Mouse (Mus musculus): ENCODE data around the gene Hmox2. TPM values are rescaled to one million over a fixed set of nuclear protein-coding genes. Genes with fewer than 3 reads are reported as not detected.

Gene Hmox2
- polyA plus RNA-seq, 1 experiment from 2014 or later = 91.6 TPM

DNA sequence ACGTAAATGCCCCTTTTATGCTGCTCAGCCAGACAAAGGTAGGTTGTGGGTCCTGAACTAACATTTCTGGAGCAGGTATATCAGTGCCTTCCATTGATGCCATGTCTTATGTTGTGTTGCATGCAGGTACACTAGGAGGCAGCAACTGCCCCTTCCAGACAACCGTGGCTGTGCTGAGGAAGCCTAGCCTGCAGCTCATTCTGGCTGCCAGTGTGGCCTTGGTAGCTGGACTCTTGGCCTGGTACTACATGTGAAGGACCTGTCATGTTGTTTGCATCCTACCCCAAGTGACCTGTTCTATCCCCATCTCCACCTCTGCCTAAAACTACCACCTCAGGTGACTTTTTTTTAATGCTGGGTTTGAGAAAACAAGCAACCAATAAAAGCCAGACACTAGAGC is 39.7 kb downstream of the Hmox2 start:
- no peak overlapping the region for H3K27ac ChIP-seq (replicated peaks; ENCODE audit: low read depth, low read length)
- H3K4me2 ChIP-seq (ENCODE audit: low read length) = no peak overlapping the region
- H3K9ac ChIP-seq (replicated peaks; ENCODE audit: low read length) = no peak overlapping the region
- 91% methylated on average over 2 of the region's 2 CpGs for WGBS
- H3K4me1 ChIP-seq (ENCODE audit: control insufficient read depth, insufficient read depth, low read length) = no peaks in the 10 kb centered on the region
- no peaks in the 10 kb centered on the region for H3K27me3 ChIP-seq (ENCODE audit: control insufficient read depth, insufficient read depth, low read length)
- ATAC-seq (ENCODE audit: low FRiP score, low TSS enrichment) (no peak), DNase-seq (no peak)
- H3K4me3 ChIP-seq (replicated peaks; ENCODE audit: low read depth, low read length) = no peak overlapping the region
- H3K36me3 ChIP-seq (ENCODE audit: control insufficient read depth, insufficient read depth, low read length) = peaks cover 67% of the 10 kb centered on the region
- H3K9me3 ChIP-seq (ENCODE audit: control insufficient read depth, low read length) = no peaks in the 10 kb centered on the region

DNA sequence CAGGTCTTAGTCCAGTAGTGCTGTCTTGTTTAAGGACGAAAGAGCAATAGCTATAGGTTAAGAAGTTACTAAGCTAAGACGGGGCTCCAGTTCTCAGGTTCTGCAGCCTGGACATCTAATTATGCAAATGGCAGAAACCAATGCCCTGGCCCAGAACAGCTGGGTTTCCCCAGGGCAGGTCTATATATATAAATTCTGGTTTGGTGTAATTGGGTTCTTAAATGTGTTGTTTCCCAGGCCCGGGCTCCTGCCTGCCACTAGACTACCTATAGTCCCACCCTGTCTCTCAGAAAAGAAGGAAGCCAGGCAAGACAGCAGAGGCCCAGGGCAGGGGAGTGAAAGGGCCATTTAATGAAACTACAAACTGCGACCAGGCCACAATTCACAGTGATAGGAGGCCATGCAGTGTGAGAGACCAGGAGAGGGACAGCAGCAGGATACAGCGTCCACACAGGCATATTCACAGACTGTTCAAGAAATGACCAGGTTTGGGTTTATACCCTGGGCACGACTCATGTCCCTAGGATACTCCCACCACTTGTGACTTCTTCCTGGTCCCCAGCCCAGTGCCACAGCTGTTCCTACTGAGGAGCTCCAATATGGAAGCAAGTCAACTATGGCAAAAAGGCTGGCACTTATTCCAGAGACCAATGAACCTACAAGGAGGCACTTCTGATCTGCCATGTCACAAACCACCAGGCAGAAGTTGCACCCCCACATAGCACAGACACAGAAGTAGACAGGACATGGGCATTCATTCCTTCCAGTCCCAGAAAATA is 41.0 kb downstream of the Hmox2 start:
- WGBS = 78% methylated on average over 6 of the region's 6 CpGs
- no peaks in the 10 kb centered on the region for H3K4me1 ChIP-seq (ENCODE audit: control insufficient read depth, insufficient read depth, low read length)
- ATAC-seq (ENCODE audit: low FRiP score, low TSS enrichment) = no peak
- no peak overlapping the region for H3K4me3 ChIP-seq (replicated peaks; ENCODE audit: low read depth, low read length)
- H3K27me3 ChIP-seq (ENCODE audit: control insufficient read depth, insufficient read depth, low read length) = no peaks in the 10 kb centered on the region
- no peak overlapping the region for H3K27ac ChIP-seq (replicated peaks; ENCODE audit: low read depth, low read length)
- DNase-seq = no peak
- H3K4me2 ChIP-seq (ENCODE audit: low read length) = no peak overlapping the region
- H3K36me3 ChIP-seq (ENCODE audit: control insufficient read depth, insufficient read depth, low read length) = peaks cover 67% of the 10 kb centered on the region
- H3K9ac ChIP-seq (replicated peaks; ENCODE audit: low read length) = no peak overlapping the region
- no peaks in the 10 kb centered on the region for H3K9me3 ChIP-seq (ENCODE audit: control insufficient read depth, low read length)

- ATAC-seq (ENCODE audit: low FRiP score, low TSS enrichment) = no peak
- H3K27ac ChIP-seq (replicated peaks; ENCODE audit: low read depth, low read length) = no peak overlapping the region
- no peaks in the 10 kb centered on the region for H3K27me3 ChIP-seq (ENCODE audit: control insufficient read depth, insufficient read depth, low read length)
- 94% methylated on average over 5 of the region's 5 CpGs for WGBS
- H3K4me3 ChIP-seq (replicated peaks; ENCODE audit: low read depth, low read length) = no peak overlapping the region
- no peak overlapping the region for H3K9ac ChIP-seq (replicated peaks; ENCODE audit: low read length)
- peaks cover 63% of the 10 kb centered on the region for H3K36me3 ChIP-seq (ENCODE audit: control insufficient read depth, insufficient read depth, low read length)
- H3K4me1 ChIP-seq (ENCODE audit: control insufficient read depth, insufficient read depth, low read length) = no peaks in the 10 kb centered on the region
- H3K9me3 ChIP-seq (ENCODE audit: control insufficient read depth, low read length) = no peaks in the 10 kb centered on the region
- no peak overlapping the region for H3K4me2 ChIP-seq (ENCODE audit: low read length)
- DNase-seq = no peak
Measured at GRCm38 (mm10) chr16:4768719-4769118, 42.6 kb downstream of the Hmox2 start.

DNA sequence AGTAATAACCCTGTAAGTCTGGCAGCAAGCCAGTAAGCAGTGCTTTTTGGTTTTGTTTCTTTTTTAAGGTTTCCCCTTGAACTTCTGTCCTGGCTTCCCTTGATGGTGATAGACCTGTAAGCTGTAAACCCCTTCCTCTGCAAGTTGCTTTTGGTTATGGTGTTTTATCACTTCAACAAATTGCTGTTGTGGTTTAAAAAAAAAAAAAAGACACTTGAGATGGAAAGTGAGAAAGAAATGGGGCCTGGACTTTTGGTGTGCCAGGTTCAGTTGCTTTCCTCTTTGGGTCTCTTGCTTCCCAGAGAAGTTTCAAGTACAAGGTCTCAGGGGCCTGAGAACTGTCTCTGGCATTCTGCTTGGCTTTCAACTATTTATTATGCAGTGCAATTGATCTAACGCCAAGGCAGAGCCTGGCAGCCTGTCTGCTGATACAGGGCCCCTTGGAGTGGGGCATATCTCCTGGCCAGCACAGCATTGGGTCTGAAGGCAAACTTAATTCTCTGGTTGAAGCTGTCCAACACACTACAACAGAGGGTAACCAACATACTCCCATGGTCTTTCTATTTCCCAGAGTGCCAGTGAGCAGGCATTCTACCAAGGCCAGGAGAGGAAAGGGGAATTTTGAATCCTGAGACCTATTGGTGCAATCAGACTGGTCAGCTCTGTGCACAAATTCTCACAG is 47.3 kb downstream of the Hmox2 start:
- Histone ChIP-seq H3K4me1 (ENCODE audit: control insufficient read depth, insufficient read depth, low read length) (no peaks in the 10 kb centered on the region), H3K9ac (replicated peaks; ENCODE audit: low read length) (no peak overlapping the region), H3K36me3 (ENCODE audit: control insufficient read depth, insufficient read depth, low read length) (peaks cover 26% of the 10 kb centered on the region), H3K4me2 (ENCODE audit: low read length) (no peak overlapping the region), H3K27ac (replicated peaks; ENCODE audit: low read depth, low read length) (no peak overlapping the region), H3K4me3 (replicated peaks; ENCODE audit: low read depth, low read length) (no peak overlapping the region), H3K9me3 (ENCODE audit: control insufficient read depth, low read length) (no peaks in the 10 kb centered on the region), H3K27me3 (ENCODE audit: control insufficient read depth, insufficient read depth, low read length) (no peaks in the 10 kb centered on the region)
- 45% methylated on average over 1 of the region's 1 CpGs for WGBS
- ATAC-seq (ENCODE audit: low FRiP score, low TSS enrichment) (no peak), DNase-seq (no peak)

GRCm38 (mm10) chr16:4777171-4777904 is 51.2 kb downstream of the Hmox2 start:
- H3K9ac ChIP-seq (replicated peaks; ENCODE audit: low read length) = no peak overlapping the region
- ATAC-seq (ENCODE audit: low FRiP score, low TSS enrichment) (no peak), DNase-seq (no peak)
- H3K4me2 ChIP-seq (ENCODE audit: low read length) = no peak overlapping the region
- no peak overlapping the region for H3K27ac ChIP-seq (replicated peaks; ENCODE audit: low read depth, low read length)
- 0 out of 2 replicates have a peak, but pooled peaks cover 3% of the 10 kb centered on the region for H3K36me3 ChIP-seq (ENCODE audit: control insufficient read depth, insufficient read depth, low read length)
- H3K27me3 ChIP-seq (ENCODE audit: control insufficient read depth, insufficient read depth, low read length) = no peaks in the 10 kb centered on the region
- 93% methylated on average over 3 of the region's 3 CpGs for WGBS
- no peaks in the 10 kb centered on the region for H3K4me1 ChIP-seq (ENCODE audit: control insufficient read depth, insufficient read depth, low read length)
- H3K4me3 ChIP-seq (replicated peaks; ENCODE audit: low read depth, low read length) = no peak overlapping the region
- H3K9me3 ChIP-seq (ENCODE audit: control insufficient read depth, low read length) = no peaks in the 10 kb centered on the region

- H3K27ac ChIP-seq (replicated peaks; ENCODE audit: low read depth, low read length) = no peak overlapping the region
- H3K9ac ChIP-seq (replicated peaks; ENCODE audit: low read length) = no peak overlapping the region
- no peak overlapping the region for H3K4me2 ChIP-seq (ENCODE audit: low read length)
- H3K4me1 ChIP-seq (ENCODE audit: control insufficient read depth, insufficient read depth, low read length) = no peaks in the 10 kb centered on the region
- 97% methylated on average over 4 of the region's 4 CpGs for WGBS
- ATAC-seq (ENCODE audit: low FRiP score, low TSS enrichment) (no peak), DNase-seq (no peak)
- H3K36me3 ChIP-seq (ENCODE audit: control insufficient read depth, insufficient read depth, low read length) = 0 out of 2 replicates have a peak, but pooled peaks cover 3% of the 10 kb centered on the region
- no peak overlapping the region for H3K4me3 ChIP-seq (replicated peaks; ENCODE audit: low read depth, low read length)
- no peaks in the 10 kb centered on the region for H3K9me3 ChIP-seq (ENCODE audit: control insufficient read depth, low read length)
- no peaks in the 10 kb centered on the region for H3K27me3 ChIP-seq (ENCODE audit: control insufficient read depth, insufficient read depth, low read length)
Measured at GRCm38 (mm10) chr16:4777905-4778609, 51.9 kb downstream of the Hmox2 start.

GRCm38 (mm10) chr16:4778940-4779339 is 52.8 kb downstream of the Hmox2 start:
- no peaks in the 10 kb centered on the region for H3K9me3 ChIP-seq (ENCODE audit: control insufficient read depth, low read length)
- DNase-seq = no peak
- no peak overlapping the region for H3K4me2 ChIP-seq (ENCODE audit: low read length)
- H3K4me1 ChIP-seq (ENCODE audit: control insufficient read depth, insufficient read depth, low read length) = no peaks in the 10 kb centered on the region
- no peaks in the 10 kb centered on the region for H3K27me3 ChIP-seq (ENCODE audit: control insufficient read depth, insufficient read depth, low read length)
- no peak overlapping the region for H3K9ac ChIP-seq (replicated peaks; ENCODE audit: low read length)
- 0 out of 2 replicates have a peak, but pooled peaks cover 8% of the 10 kb centered on the region for H3K36me3 ChIP-seq (ENCODE audit: control insufficient read depth, insufficient read depth, low read length)
- no peak overlapping the region for H3K4me3 ChIP-seq (replicated peaks; ENCODE audit: low read depth, low read length)
- WGBS = 98% methylated on average over 4 of the region's 4 CpGs
- no peak for ATAC-seq (ENCODE audit: low FRiP score, low TSS enrichment)
- H3K27ac ChIP-seq (replicated peaks; ENCODE audit: low read depth, low read length) = no peak overlapping the region

DNA sequence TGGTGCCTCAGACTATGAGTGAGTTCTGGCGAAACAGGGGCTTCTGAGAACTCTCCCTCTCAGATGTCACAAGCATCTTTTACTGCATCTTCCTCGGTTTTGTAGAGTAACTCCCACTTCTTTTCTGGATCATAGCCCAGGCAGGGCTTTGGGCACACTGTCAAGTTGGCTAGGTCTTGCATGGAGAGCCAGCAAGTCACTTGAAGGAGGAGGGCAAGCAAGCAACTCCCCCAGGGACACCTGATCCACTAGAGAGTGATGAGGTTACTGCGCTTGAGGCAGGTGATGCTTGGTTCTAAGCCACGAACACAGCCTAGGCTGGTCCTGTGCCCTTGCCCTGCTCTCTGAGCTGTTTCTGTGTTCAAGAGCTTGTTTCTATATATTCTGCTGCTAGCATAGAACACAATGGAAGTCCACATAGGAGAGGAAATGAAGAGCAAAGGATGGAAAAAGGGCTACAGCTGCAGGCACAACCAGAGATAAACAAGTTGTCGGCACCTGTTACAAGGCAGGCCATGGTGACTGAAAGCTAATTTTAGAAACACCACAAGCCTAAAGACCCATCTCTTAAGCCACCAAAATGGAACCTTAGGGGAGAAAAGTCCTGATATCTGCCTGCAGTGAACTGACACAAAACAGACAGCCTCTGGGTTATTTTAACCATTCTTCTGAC is 55.5 kb downstream of the Hmox2 start:
- no peak overlapping the region for H3K4me2 ChIP-seq (ENCODE audit: low read length)
- H3K27me3 ChIP-seq (ENCODE audit: control insufficient read depth, insufficient read depth, low read length) = no peaks in the 10 kb centered on the region
- peaks cover 3% of the 10 kb centered on the region; the same call in 1 of the 2 replicates for H3K4me1 ChIP-seq (ENCODE audit: control insufficient read depth, insufficient read depth, low read length)
- no peak overlapping the region for H3K27ac ChIP-seq (replicated peaks; ENCODE audit: low read depth, low read length)
- H3K4me3 ChIP-seq (replicated peaks; ENCODE audit: low read depth, low read length) = no peak overlapping the region
- no peaks in the 10 kb centered on the region for H3K9me3 ChIP-seq (ENCODE audit: control insufficient read depth, low read length)
- WGBS = 92% methylated on average over 5 of the region's 5 CpGs
- no peak for ATAC-seq (ENCODE audit: low FRiP score, low TSS enrichment)
- no peak overlapping the region for H3K9ac ChIP-seq (replicated peaks; ENCODE audit: low read length)
- peak; percentile 31 for DNase-seq
- 0 out of 2 replicates have a peak, but pooled peaks cover 9% of the 10 kb centered on the region for H3K36me3 ChIP-seq (ENCODE audit: control insufficient read depth, insufficient read depth, low read length)
